Mouse (Mus musculus) midbrain, embryonic 11.5 days (tissue): ENCODE measurements around the gene 1700042G07Rik. TPM values are rescaled to one million over a fixed set of nuclear protein-coding genes. Genes with fewer than 3 reads are reported as not detected.

Source experiments
- polyA plus RNA-seq: library from polyadenylated mRNA; unstranded; fragments of >200 nt; fragmentation: Nextera tagmentation; extraction: Ambion mirVana; gene quantifications from 2 replicates; pipeline ENCODE4 v1.2.1, GENCODE M21; 2014

1700042G07Rik gene
- polyA plus RNA-seq, 1 experiment from 2014 or later, result not detected

Other genes with a start within 250 kb of the 1700042G07Rik start
- gene Dmbx1, start 233.4 kb upstream of the 1700042G07Rik start, polyA plus RNA-seq, result 15.1 and 15.9 TPM in 2 replicates
- 1.8 TPM in 2 replicates for gene Faah, start 155.4 kb upstream of the 1700042G07Rik start, polyA plus RNA-seq
- gene Nsun4, start 119.5 kb upstream of the 1700042G07Rik start, polyA plus RNA-seq, result 22.2 and 24.7 TPM in 2 replicates
- gene Uqcrh, start 98.3 kb upstream of the 1700042G07Rik start, polyA plus RNA-seq, result 398 and 455 TPM in 2 replicates
- gene Lrrc41, start 98.1 kb upstream of the 1700042G07Rik start, polyA plus RNA-seq, result 64.1 and 67.5 TPM in 2 replicates
- 55.8 and 61.0 TPM in 2 replicates for gene Rad54l, start 49.7 kb upstream of the 1700042G07Rik start, polyA plus RNA-seq
- 46.6 and 48.4 TPM in 2 replicates for gene Pomgnt1, start 49.5 kb upstream of the 1700042G07Rik start, polyA plus RNA-seq
- gene Lurap1, start 22.0 kb upstream of the 1700042G07Rik start, polyA plus RNA-seq, result 1.5 and 1.8 TPM in 2 replicates
- not detected in 2 replicates for gene Tspan1, start 5.8 kb upstream of the 1700042G07Rik start, polyA plus RNA-seq
- not detected in 2 replicates for gene Gm49337, start within 50 bp of the 1700042G07Rik start, polyA plus RNA-seq
- gene Pik3r3, start 48.2 kb downstream of the 1700042G07Rik start, polyA plus RNA-seq, result 70.6 and 84.1 TPM in 2 replicates